Mouse (Mus musculus) liver, adult 2 months (tissue): ENCODE results near the gene G6pc2.
A peak's percentile ranks its signal among the peaks of the same experiment; 100 is the strongest.

Source experiments
- CTCF ChIP-seq: fragments of 200-500 bp; IDR thresholded peaks from 2 replicates; pipeline ENCODE4 v1.5.1; 2011; ENCODE audit warnings: low read depth, low read length, control low read depth
- POLR2A ChIP-seq: fragments of 200-500 bp; IDR thresholded peaks from 2 replicates; pipeline ENCODE4 v1.6.1; 2011; ENCODE audit warnings: low read length, control low read depth; ENCODE audit not compliant: insufficient read depth; ENCODE audit errors: extremely low read depth

DNA sequence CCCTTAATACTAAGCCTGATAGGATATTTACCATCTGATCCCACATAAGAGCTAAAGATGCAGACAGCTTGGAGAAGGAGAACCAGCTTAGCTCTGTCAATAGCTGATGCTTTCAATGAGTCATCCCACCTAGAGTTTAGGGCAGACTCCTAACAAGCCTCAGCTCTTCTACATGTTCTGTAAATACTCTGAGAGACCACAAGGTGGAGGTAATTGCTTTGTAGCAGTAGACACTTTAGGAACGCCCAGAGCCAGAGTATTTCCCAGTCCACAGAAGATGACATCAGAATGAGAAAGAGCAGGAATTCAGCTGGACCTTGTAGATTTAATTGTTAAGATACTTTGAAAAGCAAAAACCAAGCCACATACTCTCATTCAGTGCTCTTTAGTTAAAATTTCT lies 65.0 kb downstream of the G6pc2 start:
- TF ChIP-seq CTCF = peak; percentile 32; the same call in 1 of the 2 replicates
- TF ChIP-seq POLR2A = no peak
